Mouse (Mus musculus): ENCODE measurements around the gene Defb23. TPM values are rescaled to one million over a fixed set of nuclear protein-coding genes. Genes with fewer than 3 reads are reported as not detected.

Gene Defb23
- polyA plus RNA-seq, 1 experiment = not detected

DNA sequence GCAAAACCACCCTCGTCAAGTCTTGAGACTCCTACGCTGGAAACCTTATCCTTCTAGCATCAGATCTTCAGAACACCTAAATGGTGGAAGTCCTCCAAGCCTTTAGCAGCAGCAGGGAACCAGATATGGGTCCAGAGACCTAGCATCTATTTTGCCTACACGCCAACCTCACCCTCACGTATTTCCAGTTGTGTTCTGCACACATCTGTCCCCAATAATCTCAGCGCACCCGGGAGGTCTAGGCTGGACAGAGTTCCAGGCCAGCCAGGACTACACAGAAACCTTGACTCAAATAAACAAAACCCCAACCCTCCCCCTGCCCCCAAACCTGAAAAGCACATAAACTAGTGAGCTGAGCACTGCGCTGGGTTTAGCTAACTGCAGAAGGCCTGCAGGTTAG lies 52.9 kb downstream of the Defb23 start:
- TF ChIP-seq POLR2A (IDR thresholded peaks at IDR 0.05; ENCODE audit: borderline replicate concordance, extremely low read depth, insufficient read depth, insufficient read length, poor library complexity, severe bottlenecking) = no peak
- TF ChIP-seq CTCF (IDR thresholded peaks at IDR 0.05; ENCODE audit: borderline replicate concordance, extremely low read depth, insufficient read depth, insufficient read length) = no peak
- DNase-seq (ENCODE audit: low read depth) = peak; percentile 44

DNA sequence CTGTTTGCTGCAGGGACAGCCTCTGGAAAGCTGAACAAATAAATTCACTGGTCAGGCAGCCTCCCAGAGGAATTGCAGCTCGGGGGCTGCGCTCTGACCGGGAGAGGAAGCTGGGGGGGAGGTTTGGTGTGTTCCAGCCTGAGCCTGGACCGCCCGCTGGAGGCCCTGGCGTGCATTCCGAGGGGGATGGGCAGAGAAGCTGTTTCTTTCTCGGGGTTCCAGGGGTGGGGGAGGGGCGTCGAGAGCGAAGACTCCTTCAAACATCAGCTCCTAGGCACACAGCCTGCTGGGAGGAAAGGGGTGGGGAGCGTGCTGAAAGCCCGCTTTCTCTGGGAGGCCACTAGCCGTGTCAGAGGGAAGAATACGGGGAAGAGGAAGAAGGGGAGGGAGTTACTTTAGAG lies 53.4 kb downstream of the Defb23 start:
- TF ChIP-seq CTCF (IDR thresholded peaks at IDR 0.05; ENCODE audit: borderline replicate concordance, extremely low read depth, insufficient read depth, insufficient read length) (no peak), POLR2A (IDR thresholded peaks at IDR 0.05; ENCODE audit: borderline replicate concordance, extremely low read depth, insufficient read depth, insufficient read length, poor library complexity, severe bottlenecking) (no peak)
- DNase-seq (ENCODE audit: low read depth) = peak; percentile 96

GRCm38 (mm10) chr2:152409781-152410180 lies 54.6 kb downstream of the Defb23 start:
- DNase-seq (ENCODE audit: low read depth) = no peak
- TF ChIP-seq POLR2A (IDR thresholded peaks at IDR 0.05; ENCODE audit: borderline replicate concordance, extremely low read depth, insufficient read depth, insufficient read length, poor library complexity, severe bottlenecking) = no peak
- no peak for TF ChIP-seq CTCF (IDR thresholded peaks at IDR 0.05; ENCODE audit: borderline replicate concordance, extremely low read depth, insufficient read depth, insufficient read length)

Other genes with a start within 250 kb of the Defb23 start
- gene Csnk2a1, start 237.8 kb downstream of the Defb23 start, polyA plus RNA-seq (2012; rRNA removed) = 89.5 and 107 TPM in 2 replicates
- gene Tbc1d20, start 170.8 kb downstream of the Defb23 start, polyA plus RNA-seq (2012; rRNA removed) = 39.4 and 41.5 TPM in 2 replicates
- 246 and 256 TPM in 2 replicates for gene Rbck1, start 132.0 kb downstream of the Defb23 start, polyA plus RNA-seq (2012; rRNA removed)
- gene Trib3, start 120.6 kb downstream of the Defb23 start, polyA plus RNA-seq (2012; rRNA removed) = 0.62 and 0.70 TPM in 2 replicates
- gene Nrsn2, start 88.0 kb downstream of the Defb23 start, polyA plus RNA-seq (2012; rRNA removed) = 25.8 and 33.1 TPM in 2 replicates
- gene Sox12, start 66.6 kb downstream of the Defb23 start, polyA plus RNA-seq (2012; rRNA removed) = 87.0 and 105 TPM in 2 replicates
- gene Zcchc3, start 49.6 kb downstream of the Defb23 start, polyA plus RNA-seq (2012; rRNA removed) = 18.1 and 19.9 TPM in 2 replicates
- 1.4 and 2.6 TPM in 2 replicates for gene 6820408C15Rik, start 49.0 kb downstream of the Defb23 start, polyA plus RNA-seq (2012; rRNA removed)
- gene Defb20, start 12.4 kb upstream of the Defb23 start, polyA plus RNA-seq (2012; rRNA removed) = 0.15 TPM in 1 of 2 replicates, not detected in the other
- not detected in 2 replicates for gene Defb22, start 25.5 kb upstream of the Defb23 start, polyA plus RNA-seq (2012; rRNA removed)
- not detected in 2 replicates for gene Defb26, start 47.1 kb upstream of the Defb23 start, polyA plus RNA-seq (2012; rRNA removed)
- not detected in 2 replicates for gene Defb28, start 53.6 kb upstream of the Defb23 start, polyA plus RNA-seq (2012; rRNA removed)
- not detected in 2 replicates for gene Defb29, start 75.5 kb upstream of the Defb23 start, polyA plus RNA-seq (2012; rRNA removed)
- gene Gm17416, start 104.7 kb upstream of the Defb23 start, polyA plus RNA-seq (2012; rRNA removed) = not detected in 2 replicates
- not detected in 2 replicates for gene Defb21, start 108.1 kb upstream of the Defb23 start, polyA plus RNA-seq (2012; rRNA removed)
- gene Defb19, start 115.7 kb upstream of the Defb23 start, polyA plus RNA-seq (2012; rRNA removed) = not detected in 2 replicates
- gene Defb45, start 134.8 kb upstream of the Defb23 start, polyA plus RNA-seq (2012; rRNA removed) = not detected in 2 replicates
- not detected in 2 replicates for gene Defb36, start 139.7 kb upstream of the Defb23 start, polyA plus RNA-seq (2012; rRNA removed)
- gene Defb25, start 158.4 kb upstream of the Defb23 start, polyA plus RNA-seq (2012; rRNA removed) = not detected in 2 replicates
- 0.33 and 0.48 TPM in 2 replicates for gene Rem1, start 162.3 kb upstream of the Defb23 start, polyA plus RNA-seq (2012; rRNA removed)
- 188 and 200 TPM in 2 replicates for gene H13, start 204.8 kb upstream of the Defb23 start, polyA plus RNA-seq (2012; rRNA removed)
- 19.7 and 22.9 TPM in 2 replicates for gene Mcts2, start 222.4 kb upstream of the Defb23 start, polyA plus RNA-seq (2012; rRNA removed)